Mouse (Mus musculus): ENCODE data around the gene Sytl3. TPM values are rescaled to one million over a fixed set of nuclear protein-coding genes. Genes with fewer than 3 reads are reported as not detected.
"Not testable (repeated sequence)": the region's sequence is repeated elsewhere in the genome, so short reads cannot be mapped to it uniquely, and the experiment has no call there.

Gene Sytl3
- polyA plus RNA-seq, 1 experiment from 2014 or later, result 0.15 TPM

DNA sequence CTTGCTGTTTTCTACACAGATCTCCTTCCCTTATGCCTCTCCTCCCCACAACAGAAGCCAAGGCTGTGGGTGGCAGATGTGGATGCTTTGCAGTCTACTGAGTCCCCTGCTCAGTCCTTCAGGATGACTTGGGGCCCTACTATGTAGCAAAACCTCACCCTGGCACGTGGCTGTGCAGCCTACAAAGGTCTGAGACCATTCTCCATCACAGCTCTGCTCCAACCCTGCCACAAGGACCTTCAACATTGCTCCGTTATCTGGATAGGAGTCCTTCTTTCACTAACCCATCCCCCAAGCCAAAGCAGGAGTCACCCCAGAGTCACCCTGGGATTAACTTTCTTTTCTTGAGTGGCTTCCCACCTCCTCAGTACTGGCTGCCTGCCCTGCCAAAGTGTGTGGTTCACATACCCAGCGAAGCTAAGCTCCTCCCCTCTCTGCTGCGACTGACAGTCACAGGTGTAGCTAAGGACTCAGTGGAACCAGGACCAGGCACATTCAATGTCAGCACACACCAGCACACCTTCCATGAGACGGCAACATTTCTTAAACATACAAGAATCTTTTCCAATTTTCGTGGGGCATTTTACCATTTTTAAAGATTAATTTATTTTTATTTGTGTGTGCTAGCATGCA is 33.9 kb upstream of the Sytl3 start:
- not testable (repeated sequence) for H3K9ac ChIP-seq (ENCODE audit: low read depth, low read length); H3K4me3 ChIP-seq (ENCODE audit: low read depth, low read length)
- 91% methylated on average over 2 of the region's 6 CpGs for WGBS

DNA sequence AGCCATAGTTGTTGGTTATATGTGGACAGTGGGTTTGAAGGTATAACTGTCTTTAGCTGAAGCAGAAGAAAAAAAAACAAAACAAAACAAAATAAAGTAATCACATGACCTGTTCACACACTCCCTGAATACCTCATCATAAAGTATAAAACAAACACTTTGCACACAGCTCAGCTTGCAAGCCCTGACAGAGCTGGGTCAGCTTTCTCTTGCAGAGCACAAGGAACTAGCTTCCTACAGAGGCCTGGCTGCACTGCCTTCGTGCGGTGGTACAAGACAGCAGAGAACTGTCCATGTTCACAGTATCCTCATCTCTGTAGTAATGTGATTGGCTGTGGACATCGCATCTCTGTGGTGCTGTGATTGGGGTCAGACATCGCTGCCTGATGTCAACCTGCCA is 28.5 kb upstream of the Sytl3 start:
- H3K27ac ChIP-seq (ENCODE audit: low read depth, low read length); H3K4me3 ChIP-seq (ENCODE audit: low read depth, low read length); H3K4me2 ChIP-seq (replicated peaks; ENCODE audit: low read depth, low read length); H3K9ac ChIP-seq (ENCODE audit: low read depth, low read length); H3K4me1 ChIP-seq (replicated peaks; ENCODE audit: control insufficient read depth, insufficient read depth, low read length); H3K36me3 ChIP-seq (ENCODE audit: control insufficient read depth, insufficient read depth, low read length); DNase-seq (ENCODE audit: low spot score); H3K9me3 ChIP-seq (ENCODE audit: control insufficient read depth, low read length); ATAC-seq (ENCODE audit: low FRiP score); H3K27me3 ChIP-seq (ENCODE audit: control insufficient read depth, insufficient read depth, low read length): not testable (repeated sequence)
- WGBS, result 88% methylated on average over 4 of the region's 4 CpGs

More for the DNA sequence above, 33.9 kb upstream of the Sytl3 start:
- not testable (repeated sequence) for H3K36me3 ChIP-seq (ENCODE audit: control insufficient read depth, insufficient read depth, low read length); H3K4me2 ChIP-seq (replicated peaks; ENCODE audit: low read depth, low read length); H3K4me1 ChIP-seq (replicated peaks; ENCODE audit: control insufficient read depth, insufficient read depth, low read length); H3K27me3 ChIP-seq (ENCODE audit: control insufficient read depth, insufficient read depth, low read length); DNase-seq (ENCODE audit: low spot score); ATAC-seq (ENCODE audit: low FRiP score); H3K27ac ChIP-seq (ENCODE audit: low read depth, low read length); H3K9me3 ChIP-seq (ENCODE audit: control insufficient read depth, low read length)

DNA sequence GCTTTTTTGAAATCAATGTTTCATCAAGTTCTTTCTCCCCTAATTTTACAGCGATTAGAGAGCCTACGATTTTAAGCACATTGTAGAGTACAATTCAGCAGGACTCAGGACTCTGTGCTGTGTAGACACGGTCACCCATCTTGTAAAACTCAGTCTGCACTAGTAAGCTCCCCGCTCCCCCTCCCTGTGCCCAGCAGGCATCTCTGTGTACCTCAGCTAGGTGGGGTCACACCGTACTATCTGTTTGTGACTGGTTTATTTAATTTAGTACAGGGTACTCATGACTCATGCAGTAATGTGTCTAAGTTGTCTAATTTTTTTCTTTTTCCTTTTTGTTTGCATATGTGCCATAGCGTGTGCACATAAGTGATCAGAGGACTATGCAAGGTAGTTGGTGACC is 26.0 kb upstream of the Sytl3 start:
- not testable (repeated sequence) for H3K27ac ChIP-seq (ENCODE audit: low read depth, low read length); DNase-seq (ENCODE audit: low spot score); H3K9me3 ChIP-seq (ENCODE audit: control insufficient read depth, low read length); ATAC-seq (ENCODE audit: low FRiP score); H3K9ac ChIP-seq (ENCODE audit: low read depth, low read length); H3K27me3 ChIP-seq (ENCODE audit: control insufficient read depth, insufficient read depth, low read length); H3K4me2 ChIP-seq (replicated peaks; ENCODE audit: low read depth, low read length); H3K36me3 ChIP-seq (ENCODE audit: control insufficient read depth, insufficient read depth, low read length); H3K4me3 ChIP-seq (ENCODE audit: low read depth, low read length); H3K4me1 ChIP-seq (replicated peaks; ENCODE audit: control insufficient read depth, insufficient read depth, low read length)
- 89% methylated on average over 6 of the region's 6 CpGs for WGBS

DNA sequence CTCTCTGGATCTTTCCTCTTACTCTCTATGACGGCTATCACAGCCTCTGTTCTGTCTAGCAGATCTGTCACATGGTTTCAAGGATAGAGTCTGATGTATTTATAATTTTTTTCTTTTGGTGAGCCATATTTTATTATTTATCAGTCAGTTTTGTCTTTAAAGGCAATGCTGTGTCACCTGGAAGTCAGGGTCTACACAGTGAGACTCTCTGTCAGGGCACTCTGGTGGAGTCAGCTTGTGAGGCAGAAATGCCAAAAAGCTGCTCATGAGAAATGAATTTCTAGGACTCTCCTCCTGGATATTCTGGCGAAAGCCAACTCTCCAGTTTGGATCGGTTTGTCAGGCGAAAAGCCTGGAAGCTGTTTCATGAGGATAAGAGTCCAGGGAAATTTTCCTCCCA is 23.1 kb upstream of the Sytl3 start:
- not testable (repeated sequence) for DNase-seq (ENCODE audit: low spot score); H3K9ac ChIP-seq (ENCODE audit: low read depth, low read length); H3K27me3 ChIP-seq (ENCODE audit: control insufficient read depth, insufficient read depth, low read length); H3K4me1 ChIP-seq (replicated peaks; ENCODE audit: control insufficient read depth, insufficient read depth, low read length); H3K27ac ChIP-seq (ENCODE audit: low read depth, low read length); ATAC-seq (ENCODE audit: low FRiP score); H3K4me3 ChIP-seq (ENCODE audit: low read depth, low read length); H3K9me3 ChIP-seq (ENCODE audit: control insufficient read depth, low read length); H3K4me2 ChIP-seq (replicated peaks; ENCODE audit: low read depth, low read length); H3K36me3 ChIP-seq (ENCODE audit: control insufficient read depth, insufficient read depth, low read length)
- WGBS, result 92% methylated on average over 1 of the region's 4 CpGs

DNA sequence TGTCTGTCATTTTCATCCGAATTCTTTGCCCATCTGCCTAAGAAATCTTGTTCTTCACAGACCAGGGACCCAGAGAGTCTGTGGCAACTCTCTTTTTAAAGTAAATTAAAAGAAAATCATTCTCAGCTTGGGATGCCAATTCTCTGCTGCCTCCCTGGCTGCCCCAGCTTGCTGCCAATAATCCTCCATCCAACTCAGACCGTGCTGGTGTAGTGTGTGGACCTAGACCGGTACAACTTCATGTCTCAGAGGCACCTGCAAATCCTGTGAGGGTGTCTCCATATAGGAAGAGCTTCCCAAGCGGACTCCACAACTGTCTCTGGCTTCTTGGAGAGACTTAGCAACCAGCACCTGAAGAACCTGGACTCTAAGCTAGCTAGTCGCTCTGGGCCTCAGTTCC is 22.0 kb upstream of the Sytl3 start:
- WGBS, result 85% methylated on average over 5 of the region's 5 CpGs
- no peak for DNase-seq (ENCODE audit: low spot score)
- Histone ChIP-seq H3K4me2 (replicated peaks; ENCODE audit: low read depth, low read length) (no peak overlapping the region), H3K36me3 (ENCODE audit: control insufficient read depth, insufficient read depth, low read length) (no peaks in the 10 kb centered on the region), H3K4me3 (ENCODE audit: low read depth, low read length) (no peak overlapping the region), H3K4me1 (replicated peaks; ENCODE audit: control insufficient read depth, insufficient read depth, low read length) (no peaks in the 10 kb centered on the region), H3K27ac (ENCODE audit: low read depth, low read length) (no peak overlapping the region), H3K9ac (ENCODE audit: low read depth, low read length) (no peak overlapping the region), H3K9me3 (ENCODE audit: control insufficient read depth, low read length) (no peaks in the 10 kb centered on the region), H3K27me3 (ENCODE audit: control insufficient read depth, insufficient read depth, low read length) (no peaks in the 10 kb centered on the region)
- ATAC-seq (ENCODE audit: low FRiP score), result no peak

DNA sequence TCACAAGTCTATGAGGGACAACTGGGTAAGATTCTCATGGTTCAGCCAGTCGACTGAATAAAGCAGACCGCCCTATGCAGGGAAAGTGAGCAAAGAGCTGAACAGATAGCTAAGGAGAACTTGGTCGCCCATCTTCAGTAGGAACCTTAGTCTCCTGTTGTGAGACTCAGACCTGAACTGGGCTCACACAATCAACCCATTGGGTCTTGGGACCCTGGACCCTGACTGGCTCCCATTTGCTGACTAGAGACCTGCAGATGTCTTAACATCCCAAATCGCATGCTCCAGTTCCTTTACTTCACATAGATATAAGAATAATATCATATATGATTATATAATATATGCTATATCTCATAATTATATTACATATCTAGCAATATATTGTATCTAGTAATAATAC is 21.5 kb upstream of the Sytl3 start:
- H3K4me3 ChIP-seq (ENCODE audit: low read depth, low read length); H3K9me3 ChIP-seq (ENCODE audit: control insufficient read depth, low read length); ATAC-seq (ENCODE audit: low FRiP score); H3K4me1 ChIP-seq (replicated peaks; ENCODE audit: control insufficient read depth, insufficient read depth, low read length); H3K27ac ChIP-seq (ENCODE audit: low read depth, low read length); H3K36me3 ChIP-seq (ENCODE audit: control insufficient read depth, insufficient read depth, low read length); H3K9ac ChIP-seq (ENCODE audit: low read depth, low read length); H3K27me3 ChIP-seq (ENCODE audit: control insufficient read depth, insufficient read depth, low read length); DNase-seq (ENCODE audit: low spot score); H3K4me2 ChIP-seq (replicated peaks; ENCODE audit: low read depth, low read length): not testable (repeated sequence)
- WGBS, result 94% methylated on average over 3 of the region's 4 CpGs

DNA sequence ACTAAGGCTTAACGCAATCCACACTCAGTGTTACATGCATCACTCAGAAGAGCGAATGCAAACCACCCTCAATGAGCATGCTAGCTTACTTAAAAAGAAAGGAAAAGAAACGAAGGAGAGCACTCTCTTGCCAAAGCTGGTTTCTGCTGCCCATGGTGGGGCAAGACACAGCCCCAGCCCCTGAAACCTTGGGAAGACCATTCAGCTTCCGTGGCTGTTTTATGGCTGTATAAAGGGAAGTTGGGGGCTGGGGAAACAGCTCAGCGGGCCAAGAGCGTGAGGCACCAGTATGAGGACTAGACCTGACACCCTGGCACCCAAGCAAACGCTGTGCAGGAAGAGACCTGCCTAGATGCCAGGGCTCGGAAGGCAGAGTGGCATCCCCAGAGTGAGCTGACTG is 20.4 kb upstream of the Sytl3 start:
- not testable (repeated sequence) for ATAC-seq (ENCODE audit: low FRiP score); H3K9ac ChIP-seq (ENCODE audit: low read depth, low read length); H3K4me1 ChIP-seq (replicated peaks; ENCODE audit: control insufficient read depth, insufficient read depth, low read length); H3K4me3 ChIP-seq (ENCODE audit: low read depth, low read length); H3K4me2 ChIP-seq (replicated peaks; ENCODE audit: low read depth, low read length); H3K27ac ChIP-seq (ENCODE audit: low read depth, low read length); H3K27me3 ChIP-seq (ENCODE audit: control insufficient read depth, insufficient read depth, low read length); H3K36me3 ChIP-seq (ENCODE audit: control insufficient read depth, insufficient read depth, low read length); DNase-seq (ENCODE audit: low spot score); H3K9me3 ChIP-seq (ENCODE audit: control insufficient read depth, low read length)
- WGBS, result 89% methylated on average over 8 of the region's 8 CpGs

DNA sequence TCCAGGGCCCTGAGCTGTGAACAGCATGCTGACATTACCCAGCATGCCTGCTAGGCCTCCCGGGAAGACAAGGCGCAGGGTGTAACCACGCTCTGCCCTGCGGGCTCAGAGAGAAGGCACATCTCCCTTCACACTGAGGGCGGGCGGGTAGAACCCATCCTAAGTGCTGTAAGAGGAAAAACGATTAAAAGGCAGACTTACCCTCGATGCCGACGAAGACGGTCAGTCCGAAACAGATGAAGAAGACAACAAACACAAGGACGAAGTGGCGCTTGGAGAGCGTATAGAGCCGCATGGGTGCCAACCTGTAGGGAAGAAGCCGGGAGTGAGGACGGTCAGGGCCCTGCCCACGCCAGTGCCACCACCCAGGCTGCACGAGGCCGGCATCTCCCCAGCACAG is 19.4 kb upstream of the Sytl3 start:
- ATAC-seq (ENCODE audit: low FRiP score), result not testable (repeated sequence)

DNA sequence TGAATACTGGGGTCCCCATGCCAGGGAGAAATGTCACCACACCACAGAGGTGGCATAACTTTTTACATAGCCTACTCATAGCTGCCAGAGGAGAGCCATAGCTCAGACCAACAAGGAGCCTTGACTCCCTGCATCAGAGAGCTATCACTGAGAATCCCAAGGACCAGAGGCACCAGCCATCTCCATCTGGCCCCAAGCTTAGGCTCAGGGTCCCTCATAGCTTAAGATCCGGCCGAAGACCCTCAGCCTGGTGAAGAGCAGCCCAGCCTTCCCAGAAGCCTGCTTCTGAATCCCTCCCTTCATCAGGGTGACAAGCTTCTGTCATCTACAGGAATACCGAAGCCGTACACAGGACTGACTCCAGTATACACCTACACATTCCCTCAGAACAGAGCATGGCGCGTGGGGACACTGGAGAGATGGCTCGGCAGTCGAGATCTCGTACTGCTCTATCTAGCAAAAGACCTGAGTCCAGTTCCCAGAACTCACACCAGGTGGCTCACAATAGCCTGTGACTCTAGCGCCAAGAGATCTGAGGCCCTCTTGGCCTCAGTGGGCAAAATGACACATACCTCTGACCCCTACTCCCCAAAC is 18.8 kb upstream of the Sytl3 start:
- not testable (repeated sequence) for H3K9ac ChIP-seq (ENCODE audit: low read depth, low read length); H3K9me3 ChIP-seq (ENCODE audit: control insufficient read depth, low read length); H3K36me3 ChIP-seq (ENCODE audit: control insufficient read depth, insufficient read depth, low read length); H3K4me2 ChIP-seq (replicated peaks; ENCODE audit: low read depth, low read length); ATAC-seq (ENCODE audit: low FRiP score); DNase-seq (ENCODE audit: low spot score); H3K27me3 ChIP-seq (ENCODE audit: control insufficient read depth, insufficient read depth, low read length); H3K4me3 ChIP-seq (ENCODE audit: low read depth, low read length); H3K27ac ChIP-seq (ENCODE audit: low read depth, low read length); H3K4me1 ChIP-seq (replicated peaks; ENCODE audit: control insufficient read depth, insufficient read depth, low read length)
- WGBS, result 94% methylated on average over 10 of the region's 10 CpGs

More for the DNA sequence above, 19.4 kb upstream of the Sytl3 start:
- H3K36me3 ChIP-seq (ENCODE audit: control insufficient read depth, insufficient read depth, low read length); H3K4me2 ChIP-seq (replicated peaks; ENCODE audit: low read depth, low read length); H3K9me3 ChIP-seq (ENCODE audit: control insufficient read depth, low read length); DNase-seq (ENCODE audit: low spot score); H3K27me3 ChIP-seq (ENCODE audit: control insufficient read depth, insufficient read depth, low read length); H3K4me1 ChIP-seq (replicated peaks; ENCODE audit: control insufficient read depth, insufficient read depth, low read length); H3K4me3 ChIP-seq (ENCODE audit: low read depth, low read length); H3K27ac ChIP-seq (ENCODE audit: low read depth, low read length); H3K9ac ChIP-seq (ENCODE audit: low read depth, low read length): not testable (repeated sequence)
- 94% methylated on average over 12 of the region's 21 CpGs for WGBS

Measured in hindbrain, embryonic 11.5 days (tissue).